Mouse (Mus musculus) spleen, adult 18-20 months (tissue): ENCODE measurements around the gene Tdrd9.

Experiments
- DNase-seq, 2 experiments: peaks; one replicate each; pipeline ENCODE4 v3.0.0; 2022; ENCODE audit warnings: mixed read lengths in 2 of 2

Tdrd9 gene

GRCm38 (mm10) chr12:112108696-112109445, 137.5 kb downstream of the Tdrd9 start:
- no peak for DNase-seq

GRCm38 (mm10) chr12:112109701-112110100, 138.3 kb downstream of the Tdrd9 start:
- no peak for DNase-seq

- DNase-seq: no peak
Observed at GRCm38 (mm10) chr12:112111323-112111722, 140.0 kb downstream of the Tdrd9 start.

- no peak for DNase-seq
Observed at GRCm38 (mm10) chr12:112112235-112112634, 140.9 kb downstream of the Tdrd9 start.

- no peak for DNase-seq
Observed at GRCm38 (mm10) chr12:112112686-112113396, 141.5 kb downstream of the Tdrd9 start.

GRCm38 (mm10) chr12:112113710-112114109, 142.4 kb downstream of the Tdrd9 start:
- DNase-seq: peak; percentile 50 to 78

- no peak for DNase-seq
Observed at GRCm38 (mm10) chr12:112117006-112117405, 145.6 kb downstream of the Tdrd9 start.

GRCm38 (mm10) chr12:112117649-112118048, 146.3 kb downstream of the Tdrd9 start:
- no peak for DNase-seq
